Mouse (Mus musculus) v-Abl transformed pro-B cells (cell line): ENCODE data around the gene Fam13a.

Experiments used
- in situ Hi-C, 2 experiments: fragments of 400-800 bp; cut with MboI; formaldehyde crosslinking; loops; one replicate each; pipeline ENCODE4 v1.15.1; 2025; ENCODE audit not compliant: unreplicated experiment in 2 of 2

The Fam13a gene

GRCm38 (mm10) chr6:58900536-58900935, 123.8 kb downstream of the Fam13a start:
- in situ Hi-C loops, result no loop called here

DNA sequence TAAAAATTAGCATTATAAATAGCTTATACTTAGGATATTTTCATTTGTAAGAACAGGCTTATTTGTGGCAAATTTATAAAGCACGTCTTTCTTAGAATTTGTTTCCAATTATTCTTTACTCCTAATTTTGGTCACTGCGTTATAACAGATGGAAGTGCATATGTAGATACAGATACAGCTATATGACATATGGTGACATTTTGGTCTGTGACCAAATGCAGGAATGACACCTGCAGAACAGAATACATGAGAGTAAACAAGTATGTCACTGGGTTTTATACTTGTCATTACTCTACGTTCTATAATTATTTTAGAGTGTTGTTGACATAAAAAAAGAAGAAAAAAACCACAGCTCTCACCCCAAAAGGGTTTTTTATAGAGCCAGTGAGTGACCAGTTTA, 125.3 kb downstream of the Fam13a start:
- in situ Hi-C loops, result no loop called here

DNA sequence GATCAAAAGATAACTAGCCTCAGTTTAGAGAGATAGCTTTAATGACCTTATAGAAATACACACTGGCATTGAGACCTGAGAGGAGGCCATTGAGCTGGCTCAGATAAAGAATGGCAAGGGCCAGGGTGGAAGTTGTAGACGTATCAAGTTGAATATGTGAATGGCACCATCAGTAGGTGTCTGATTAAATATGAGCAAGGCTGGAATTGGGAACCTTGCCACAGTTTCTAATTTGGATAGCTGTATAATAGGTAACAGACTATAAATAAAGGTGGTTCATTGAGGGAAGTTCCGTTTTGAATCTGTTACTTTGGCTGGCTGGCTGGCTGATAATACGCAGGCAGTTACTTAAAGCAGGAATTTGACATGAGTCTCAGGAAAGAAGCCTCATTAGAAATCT, 127.7 kb downstream of the Fam13a start:
- in situ Hi-C loops, result no loop called here

- in situ Hi-C loops, result no loop called here
These were observed 129.4 kb downstream of the Fam13a start for GRCm38 (mm10) chr6:58894994-58895393.

DNA sequence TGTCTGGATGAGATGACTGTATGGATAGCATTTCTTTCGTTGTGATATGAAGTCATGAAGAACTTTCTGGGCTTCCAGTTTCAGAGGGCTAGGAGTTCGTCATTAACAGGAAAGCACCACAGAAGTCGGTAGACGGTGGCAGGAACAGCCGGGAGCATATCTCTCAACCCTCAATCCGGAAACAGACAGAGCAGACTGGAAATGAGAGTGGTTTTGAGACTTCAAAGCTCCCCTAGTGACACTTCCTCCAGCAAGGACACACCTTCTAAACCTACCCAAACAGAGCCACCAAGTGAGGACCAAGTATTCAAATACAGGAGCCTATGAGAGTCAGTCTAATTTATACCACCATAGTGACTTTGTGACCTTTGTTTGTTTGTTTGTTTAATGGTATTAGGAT, 131.0 kb downstream of the Fam13a start:
- in situ Hi-C loops, result no loop called here

- in situ Hi-C loops, result no loop called here
These were observed 134.4 kb downstream of the Fam13a start for GRCm38 (mm10) chr6:58889917-58890316.

DNA sequence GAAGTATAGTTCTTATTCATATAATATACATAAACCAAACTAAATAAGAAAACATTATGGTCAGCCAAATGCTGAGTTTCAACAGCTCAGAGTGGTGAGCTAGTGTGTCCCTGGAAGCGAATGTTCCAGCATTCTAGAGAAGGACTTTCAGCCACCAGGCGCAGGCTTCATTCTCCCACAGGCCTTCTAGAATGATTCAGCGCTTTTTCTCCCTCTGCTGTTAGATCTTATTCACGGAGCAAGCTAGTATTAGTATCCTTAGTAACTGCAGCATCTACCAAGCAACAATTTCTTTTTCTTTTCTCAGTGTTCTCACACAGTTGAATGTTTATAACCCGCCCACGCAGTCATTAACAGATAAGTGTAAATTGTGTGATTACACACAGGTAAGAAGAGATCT, 142.1 kb downstream of the Fam13a start:
- in situ Hi-C loops, result no loop called here
